Mouse (Mus musculus): Measurements from ENCODE around the gene Robo3.

- TF ChIP-seq CTCF (IDR thresholded peaks at IDR 0.05; ENCODE audit: low read depth) (no peak), EP300 (IDR thresholded peaks at IDR 0.05; ENCODE audit: low read depth) (no peak)
Measured at GRCm38 (mm10) chr9:37383161-37383560, 49.9 kb downstream of the Robo3 start.

All from heart, postnatal 0 days (tissue).